Mouse (Mus musculus): Measurements from ENCODE around the gene Dctn1.
"Not testable (repeated sequence)": the region's sequence is repeated elsewhere in the genome, so short reads cannot be mapped to it uniquely, and the experiment has no call there.

The Dctn1 gene

GRCm38 (mm10) chr6:83136291-83136880 is 29.3 kb upstream of the Dctn1 start:
- no peak for DNase-seq (ENCODE audit: low spot score in 2 of 2)

GRCm38 (mm10) chr6:83136881-83137575 is 28.7 kb upstream of the Dctn1 start:
- peak in 1 of 2 experiments; percentile 56 for DNase-seq (ENCODE audit: low spot score in 2 of 2)

GRCm38 (mm10) chr6:83137576-83137950 is 28.2 kb upstream of the Dctn1 start:
- DNase-seq (ENCODE audit: low spot score in 2 of 2), result no peak

GRCm38 (mm10) chr6:83138056-83138455 is 27.7 kb upstream of the Dctn1 start:
- no peak for DNase-seq (ENCODE audit: low spot score in 2 of 2)

- DNase-seq (ENCODE audit: low spot score in 2 of 2), result no peak
Measured at GRCm38 (mm10) chr6:83140044-83140443, 25.7 kb upstream of the Dctn1 start.

- DNase-seq (ENCODE audit: low spot score in 2 of 2), result no peak
Measured at GRCm38 (mm10) chr6:83141636-83142035, 24.1 kb upstream of the Dctn1 start.

GRCm38 (mm10) chr6:83142211-83142731 is 23.4 kb upstream of the Dctn1 start:
- no peak for DNase-seq (ENCODE audit: low spot score in 2 of 2)

GRCm38 (mm10) chr6:83142886-83143285 is 22.8 kb upstream of the Dctn1 start:
- DNase-seq (ENCODE audit: low spot score in 2 of 2), result no peak

GRCm38 (mm10) chr6:83145209-83145608 is 20.5 kb upstream of the Dctn1 start:
- DNase-seq (ENCODE audit: low spot score in 2 of 2), result no peak

- no peak for DNase-seq (ENCODE audit: low spot score in 2 of 2)
Measured at GRCm38 (mm10) chr6:83145805-83146204, 19.9 kb upstream of the Dctn1 start.

- DNase-seq (ENCODE audit: low spot score in 2 of 2), result no peak
Measured at GRCm38 (mm10) chr6:83147280-83147679, 18.4 kb upstream of the Dctn1 start.

GRCm38 (mm10) chr6:83151721-83152120 is 14.0 kb upstream of the Dctn1 start:
- DNase-seq (ENCODE audit: low spot score in 2 of 2), result no peak

- DNase-seq (ENCODE audit: low spot score in 2 of 2), result no peak
Measured at GRCm38 (mm10) chr6:83153038-83153437, 12.7 kb upstream of the Dctn1 start.

GRCm38 (mm10) chr6:83153485-83153884 is 12.2 kb upstream of the Dctn1 start:
- no peak for DNase-seq (ENCODE audit: low spot score in 2 of 2)

GRCm38 (mm10) chr6:83155552-83156238 is 10.0 kb upstream of the Dctn1 start:
- DNase-seq (ENCODE audit: low spot score in 2 of 2), result peak in 1 of 2 experiments; percentile 35

GRCm38 (mm10) chr6:83156259-83156684 is 9.4 kb upstream of the Dctn1 start, which contains the start of the genes Wdr54 and 1700003E16Rik:
Wdr54 (minus strand) TSS chr6:83156397.
1700003E16Rik (plus strand) TSS chr6:83156404.
- peak; percentile 61 to 79 for DNase-seq (ENCODE audit: low spot score in 2 of 2)

- not testable (repeated sequence) for DNase-seq (ENCODE audit: low spot score in 2 of 2)
Measured at GRCm38 (mm10) chr6:83159456-83159855, 6.3 kb upstream of the Dctn1 start.

GRCm38 (mm10) chr6:83161442-83161841 is 4.3 kb upstream of the Dctn1 start:
- no peak for DNase-seq (ENCODE audit: low spot score in 2 of 2)

GRCm38 (mm10) chr6:83161921-83162641 is 3.6 kb upstream of the Dctn1 start:
- DNase-seq (ENCODE audit: low spot score in 2 of 2), result no peak

GRCm38 (mm10) chr6:83162701-83163100 is 3.0 kb upstream of the Dctn1 start:
- peak in 1 of 2 experiments; percentile 65 for DNase-seq (ENCODE audit: low spot score in 2 of 2)

- no peak for DNase-seq (ENCODE audit: low spot score in 2 of 2)
Measured at GRCm38 (mm10) chr6:83165026-83165606, 604 bp upstream of the Dctn1 start.
